Mouse (Mus musculus) forebrain, embryonic 14.5 days (tissue): ENCODE data around the gene Glra2. TPM values are rescaled to one million over a fixed set of nuclear protein-coding genes. Genes with fewer than 3 reads are reported as not detected.
"Not testable (repeated sequence)": the region's sequence is repeated elsewhere in the genome, so short reads cannot be mapped to it uniquely, and the experiment has no call there.

Experiments used
- ATAC-seq: fragments of 200-750 bp; cut with Nextera tagmentation; 2 replicates; pipeline ENCODE4 v1.8.0; 2017; ENCODE audit warnings: mild to moderate bottlenecking, moderate library complexity
- DNase-seq: peaks from one replicate; pipeline ENCODE4 v3.0.0-alpha.2; 2015; ENCODE audit warnings: low spot score
- H3K27ac ChIP-seq: fragments of 300-500 bp; sonication (generic); 2 replicates; pipeline ENCODE4 v1.5.1; 2014; ENCODE audit warnings: low read depth, mild to moderate bottlenecking, control low read depth, low read length, moderate library complexity
- H3K27me3 ChIP-seq: fragments of 300-500 bp; sonication (generic); replicated peaks from 2 replicates; pipeline ENCODE4 v1.6.1; 2014; ENCODE audit warnings: low read length, control low read depth, mixed read lengths; ENCODE audit not compliant: control insufficient read depth, insufficient read depth
- H3K36me3 ChIP-seq: fragments of 300-500 bp; sonication (generic); 2 replicates; pipeline ENCODE4 v1.6.1; 2014; ENCODE audit warnings: low read length, control low read depth; ENCODE audit not compliant: control insufficient read depth, insufficient read depth
- H3K4me1 ChIP-seq: fragments of 300-500 bp; sonication (generic); 2 replicates; pipeline ENCODE4 v1.6.1; 2014; ENCODE audit warnings: antibody characterized with exemption, low read length, control low read depth; ENCODE audit not compliant: control insufficient read depth, insufficient read depth
- H3K4me2 ChIP-seq: fragments of 300-500 bp; sonication (generic); 2 replicates; pipeline ENCODE4 v1.6.1; 2014; ENCODE audit warnings: mild to moderate bottlenecking, control low read depth, low read length
- H3K4me3 ChIP-seq: fragments of 300-500 bp; sonication (generic); 2 replicates; pipeline ENCODE4 v1.5.1; 2014; ENCODE audit warnings: low read depth, low read length, control low read depth
- H3K9ac ChIP-seq: fragments of 300-500 bp; sonication (generic); 2 replicates; pipeline ENCODE4 v1.6.1; 2014; ENCODE audit warnings: mild to moderate bottlenecking, low read length, control low read depth, moderate library complexity
- H3K9me3 ChIP-seq: fragments of 300-500 bp; sonication (generic); replicated peaks from 2 replicates; pipeline ENCODE4 v1.6.1; 2016; ENCODE audit warnings: low read length, control low read depth, mixed read lengths; ENCODE audit not compliant: control insufficient read depth
- WGBS: fragments of 180-500 bp; shearing (Covaris S2); extraction: QIAGEN DNeasy Blood & Tissue Kit; methylation state at CpG from one replicate; pipeline ENCODE4 v1.1.7; 2014; 5-methylcytosine and 5-hydroxymethylcytosine counted together
- polyA plus RNA-seq: library from polyadenylated mRNA; unstranded; fragments of >200 nt; fragmentation: Nextera tagmentation; extraction: Ambion mirVana; gene quantifications from 2 replicates; pipeline ENCODE4 v1.2.1, GENCODE M21; 2014

The Glra2 gene
- 6.5 and 11.5 TPM in 2 replicates for polyA plus RNA-seq

GRCm38 (mm10) chrX:165326939-165327698 lies at the start of gene Glra2:
TSS of gene Glra2 (minus strand) at chrX:165327393.
- DNase-seq (peak; percentile 68), ATAC-seq (peak; percentile 80; the same call in 1 of the 2 replicates)
- no peaks in the 10 kb centered on the region for H3K9me3 ChIP-seq
- H3K4me1 ChIP-seq = no peaks in the 10 kb centered on the region
- peak within 1 kb of the TSS; percentile 26 for H3K4me3 ChIP-seq
- H3K4me2 ChIP-seq = peak within 1 kb of the TSS; percentile 51
- no peaks in the 10 kb centered on the region for H3K36me3 ChIP-seq
- 21% methylated on average over 12 of the region's 12 CpGs for WGBS
- peak within 1 kb of the TSS; percentile 46; the same call in 1 of the 2 replicates for H3K9ac ChIP-seq
- H3K27ac ChIP-seq = no peak within 1 kb of the TSS
- no peaks in the 10 kb centered on the region for H3K27me3 ChIP-seq

DNA sequence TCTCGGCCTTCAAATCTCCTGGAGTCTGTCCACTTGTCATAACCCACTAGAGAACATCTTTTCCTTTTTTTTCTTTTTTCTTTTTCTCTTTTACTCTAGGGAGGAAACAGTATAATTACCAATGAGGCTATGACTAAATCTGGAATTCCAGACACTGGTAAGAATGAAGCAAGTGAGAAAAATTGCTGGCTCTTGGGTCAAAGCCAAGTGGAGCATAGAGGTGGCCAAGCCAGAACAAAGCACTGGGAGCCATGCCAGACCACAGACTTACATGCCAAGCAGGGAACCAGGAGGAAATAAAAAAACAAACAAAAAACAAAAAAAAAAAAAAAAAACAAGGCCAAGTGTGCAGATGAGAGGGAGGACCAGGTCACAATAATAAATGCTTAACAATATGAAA lies 35.6 kb upstream of the Glra2 start:
- no peaks in the 10 kb centered on the region for H3K4me1 ChIP-seq
- peak; percentile 80 for ATAC-seq
- WGBS = 48% methylated on average over 1 of the region's 1 CpGs

DNA sequence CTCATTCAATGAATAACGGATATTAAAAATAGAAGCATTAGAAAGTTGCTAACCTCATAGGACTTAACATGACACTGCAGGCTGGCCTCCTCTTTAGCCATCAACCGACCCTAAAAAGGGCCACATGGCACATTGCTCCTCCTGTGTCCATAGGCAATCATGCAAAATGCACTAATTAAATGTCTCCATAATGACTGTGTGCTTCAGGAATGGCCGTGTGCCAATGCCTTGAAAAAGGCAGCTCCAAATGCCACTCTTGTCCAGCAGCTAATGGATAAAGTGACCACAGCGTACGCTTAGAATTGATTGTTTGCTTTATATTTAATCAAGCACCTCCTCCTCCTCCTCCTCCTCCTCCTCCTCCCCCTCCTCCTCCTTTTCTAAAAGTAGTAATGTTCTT lies 17.4 kb upstream of the Glra2 start:
- no peaks in the 10 kb centered on the region for H3K4me1 ChIP-seq
- H3K4me2 ChIP-seq = no peak overlapping the region
- ATAC-seq (no peak), DNase-seq (no peak)
- H3K9me3 ChIP-seq = no peaks in the 10 kb centered on the region
- H3K4me3 ChIP-seq = no peak overlapping the region
- no peaks in the 10 kb centered on the region for H3K27me3 ChIP-seq
- whole genome bisulfite sequencing = 69% methylated on average over 5 of the region's 5 CpGs
- H3K27ac ChIP-seq = no peak overlapping the region
- no peak overlapping the region for H3K9ac ChIP-seq
- H3K36me3 ChIP-seq = no peaks in the 10 kb centered on the region

More for the DNA sequence above, 35.6 kb upstream of the Glra2 start:
- H3K27ac ChIP-seq = no peak overlapping the region
- H3K9me3 ChIP-seq = no peaks in the 10 kb centered on the region
- H3K36me3 ChIP-seq = no peaks in the 10 kb centered on the region
- no peaks in the 10 kb centered on the region for H3K27me3 ChIP-seq
- no peak overlapping the region for H3K4me2 ChIP-seq
- H3K9ac ChIP-seq = no peak overlapping the region
- DNase-seq = peak; percentile 67
- no peak overlapping the region for H3K4me3 ChIP-seq

- Histone ChIP-seq H3K4me3 (peak overlapping the region; percentile 26), H3K9me3 (no peaks in the 10 kb centered on the region), H3K9ac (0 out of 2 replicates have a peak overlapping the region, but pooled peaks have one; percentile 46), H3K27ac (no peak overlapping the region), H3K36me3 (no peaks in the 10 kb centered on the region), H3K4me2 (peak overlapping the region; percentile 51), H3K4me1 (no peaks in the 10 kb centered on the region), H3K27me3 (no peaks in the 10 kb centered on the region)
- 26% methylated on average over 9 of the region's 9 CpGs for WGBS
- peak; percentile 48; the same call in 1 of the 2 replicates for ATAC-seq
- peak; percentile 67 for DNase-seq
Measured at GRCm38 (mm10) chrX:165327699-165328333, 623 bp upstream of the Glra2 start.

DNA sequence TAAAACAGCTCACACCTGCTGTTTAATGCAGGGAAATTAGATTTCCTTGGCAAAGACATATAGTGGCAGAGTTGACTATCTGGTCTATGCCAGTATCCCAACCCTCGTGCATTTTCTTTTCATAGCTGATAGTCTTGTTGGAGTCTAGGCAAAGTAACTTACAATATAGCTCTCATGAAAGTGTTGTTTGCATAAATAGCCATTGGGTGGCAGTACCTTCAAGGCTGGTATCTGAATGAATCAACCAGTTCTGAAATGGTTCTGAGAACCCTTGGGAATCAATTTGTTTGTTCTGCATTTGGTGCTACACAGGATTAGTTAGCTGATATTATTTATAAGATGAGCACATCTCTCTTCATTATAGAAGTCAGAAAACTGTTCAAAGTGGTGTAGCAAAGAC lies 133.6 kb downstream of the Glra2 start:
- WGBS = 61% methylated on average over 1 of the region's 1 CpGs
- H3K9me3 ChIP-seq = no peaks in the 10 kb centered on the region
- H3K4me3 ChIP-seq = no peak overlapping the region
- no peak for ATAC-seq
- no peaks in the 10 kb centered on the region for H3K27me3 ChIP-seq
- DNase-seq = peak; percentile 29
- no peak overlapping the region for H3K4me2 ChIP-seq
- no peaks in the 10 kb centered on the region for H3K36me3 ChIP-seq
- no peaks in the 10 kb centered on the region for H3K4me1 ChIP-seq
- H3K9ac ChIP-seq = no peak overlapping the region
- H3K27ac ChIP-seq = no peak overlapping the region

DNA sequence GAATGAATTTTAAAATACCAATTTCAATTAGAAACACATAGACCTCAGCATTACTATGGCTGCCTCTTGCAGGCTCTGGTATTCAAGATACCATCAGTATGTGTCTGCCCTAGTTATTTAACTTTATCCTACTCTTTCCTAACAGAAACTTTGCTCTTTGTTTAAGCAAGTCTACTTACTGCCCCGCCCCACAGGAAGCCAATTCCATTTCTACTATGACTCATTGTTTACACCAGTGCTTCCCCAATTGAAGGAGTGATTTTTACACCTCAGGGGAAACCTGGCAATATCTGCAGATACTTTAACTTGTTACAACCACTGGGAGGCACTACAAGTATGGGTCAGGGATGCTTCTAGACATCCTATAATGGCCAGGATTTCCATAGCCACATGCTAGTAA lies 136.0 kb downstream of the Glra2 start:
- H3K36me3 ChIP-seq = no peaks in the 10 kb centered on the region
- H3K4me3 ChIP-seq = no peak overlapping the region
- H3K4me2 ChIP-seq = no peak overlapping the region
- no peak for ATAC-seq
- H3K4me1 ChIP-seq = no peaks in the 10 kb centered on the region
- H3K27me3 ChIP-seq = no peaks in the 10 kb centered on the region
- 47% methylated on average over 1 of the region's 1 CpGs for WGBS
- H3K9me3 ChIP-seq = no peaks in the 10 kb centered on the region
- DNase-seq = no peak
- H3K9ac ChIP-seq = no peak overlapping the region
- no peak overlapping the region for H3K27ac ChIP-seq

DNA sequence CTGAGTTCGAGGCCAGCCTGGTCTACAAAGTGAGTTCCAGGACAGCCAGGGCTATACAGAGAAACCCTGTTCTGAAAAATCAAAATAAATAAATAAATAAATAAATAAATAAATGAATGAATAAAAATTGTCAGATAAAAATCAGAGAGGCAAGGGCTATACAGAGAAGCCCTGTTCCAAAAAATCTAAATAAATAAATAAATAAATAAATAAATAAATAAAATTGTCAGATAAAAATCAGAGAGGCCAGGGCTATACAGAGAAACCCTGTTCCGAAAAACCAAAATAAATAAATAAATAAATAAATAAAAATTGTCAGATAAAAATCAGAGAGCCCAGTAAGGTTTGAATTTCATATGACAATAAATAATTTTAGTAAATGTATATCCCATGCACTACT lies 144.2 kb downstream of the Glra2 start:
- H3K9ac ChIP-seq, ATAC-seq: not testable (repeated sequence)
- WGBS = 92% methylated on average over 2 of the region's 2 CpGs

DNA sequence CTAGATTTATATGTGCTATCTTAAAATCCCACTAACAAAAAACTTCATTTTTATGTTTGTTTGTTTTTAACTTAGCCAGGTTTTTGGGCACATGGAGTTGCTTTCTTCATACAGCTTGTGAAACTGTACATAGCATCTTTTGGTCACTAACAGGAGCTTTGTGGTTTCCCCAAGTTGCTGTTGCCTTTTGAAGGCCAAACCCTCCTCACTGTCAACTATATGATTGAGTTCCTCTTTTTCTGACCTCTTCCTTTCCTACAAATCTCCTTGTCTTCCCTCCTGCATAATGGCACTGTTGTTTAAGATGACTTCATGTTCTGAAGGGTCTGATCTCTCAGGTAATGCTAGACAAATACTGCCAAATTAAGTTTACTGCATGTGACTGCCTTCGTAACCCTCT lies 170.6 kb downstream of the Glra2 start:
- no peak overlapping the region for H3K4me2 ChIP-seq
- DNase-seq = no peak
- no peaks in the 10 kb centered on the region for H3K4me1 ChIP-seq
- H3K36me3 ChIP-seq = no peaks in the 10 kb centered on the region
- no peak for ATAC-seq
- no peak overlapping the region for H3K27ac ChIP-seq
- no peak overlapping the region for H3K4me3 ChIP-seq
- H3K9me3 ChIP-seq = no peaks in the 10 kb centered on the region
- H3K27me3 ChIP-seq = no peaks in the 10 kb centered on the region
- 88% methylated on average over 1 of the region's 1 CpGs for WGBS
- no peak overlapping the region for H3K9ac ChIP-seq

More for the DNA sequence above, 144.2 kb downstream of the Glra2 start:
- not testable (repeated sequence) for H3K36me3 ChIP-seq, H3K4me2 ChIP-seq, H3K9me3 ChIP-seq, H3K27ac ChIP-seq, H3K4me3 ChIP-seq, DNase-seq, H3K4me1 ChIP-seq, H3K27me3 ChIP-seq

DNA sequence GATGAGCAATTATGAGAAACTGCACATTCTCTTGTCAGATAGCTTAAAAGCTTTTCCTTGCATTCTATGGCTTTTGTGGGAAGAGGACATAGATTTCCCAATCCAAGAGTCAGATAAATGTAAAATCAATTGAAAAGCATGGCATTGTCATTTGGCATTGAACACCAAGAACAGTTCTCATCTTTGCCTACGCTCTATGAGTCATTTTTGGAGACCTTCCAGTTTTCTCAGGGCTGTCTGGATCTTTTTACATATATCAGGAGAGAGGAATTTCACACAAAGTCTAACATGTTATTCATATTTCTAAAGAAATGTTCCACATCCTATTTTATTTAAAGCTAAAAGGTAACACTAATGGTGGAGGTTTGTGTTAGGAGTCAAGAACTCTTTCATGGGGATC lies 223.0 kb downstream of the Glra2 start:
- no peak overlapping the region for H3K4me3 ChIP-seq
- no peaks in the 10 kb centered on the region for H3K4me1 ChIP-seq
- 83% methylated on average over 1 of the region's 1 CpGs for WGBS
- no peak overlapping the region for H3K27ac ChIP-seq
- H3K9ac ChIP-seq = no peak overlapping the region
- H3K36me3 ChIP-seq = no peaks in the 10 kb centered on the region
- DNase-seq = no peak
- H3K27me3 ChIP-seq = no peaks in the 10 kb centered on the region
- H3K9me3 ChIP-seq = no peaks in the 10 kb centered on the region
- ATAC-seq = no peak
- no peak overlapping the region for H3K4me2 ChIP-seq
